Mouse (Mus musculus) layer of hippocampus, adult 11-12 months (tissue): ENCODE data around the gene Carhsp1.

Experiments
- DNase-seq: peaks from one replicate; pipeline ENCODE4 v3.0.0; 2022; ENCODE audit warnings: low spot score

The Carhsp1 gene

DNA sequence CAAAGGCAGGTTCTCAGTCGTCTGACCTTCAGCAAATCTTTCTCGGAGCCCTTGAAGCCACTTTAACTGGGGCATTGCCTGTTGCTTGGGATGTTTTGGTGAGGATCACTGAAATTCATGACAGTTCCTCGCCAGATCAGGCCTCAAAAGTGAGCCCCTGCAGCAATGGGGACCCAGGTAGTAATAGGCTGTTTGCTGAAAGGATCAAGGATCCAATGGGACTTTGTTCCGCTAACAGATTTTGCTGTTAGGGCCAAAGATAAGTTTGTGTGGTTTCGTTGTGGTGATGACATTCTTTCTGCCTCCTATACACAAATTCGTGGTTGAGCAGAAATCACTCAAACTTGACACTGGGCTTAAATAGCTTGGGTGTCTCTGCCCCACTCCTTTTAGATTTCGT is 33.8 kb downstream of the Carhsp1 start:
- no peak for DNase-seq

DNA sequence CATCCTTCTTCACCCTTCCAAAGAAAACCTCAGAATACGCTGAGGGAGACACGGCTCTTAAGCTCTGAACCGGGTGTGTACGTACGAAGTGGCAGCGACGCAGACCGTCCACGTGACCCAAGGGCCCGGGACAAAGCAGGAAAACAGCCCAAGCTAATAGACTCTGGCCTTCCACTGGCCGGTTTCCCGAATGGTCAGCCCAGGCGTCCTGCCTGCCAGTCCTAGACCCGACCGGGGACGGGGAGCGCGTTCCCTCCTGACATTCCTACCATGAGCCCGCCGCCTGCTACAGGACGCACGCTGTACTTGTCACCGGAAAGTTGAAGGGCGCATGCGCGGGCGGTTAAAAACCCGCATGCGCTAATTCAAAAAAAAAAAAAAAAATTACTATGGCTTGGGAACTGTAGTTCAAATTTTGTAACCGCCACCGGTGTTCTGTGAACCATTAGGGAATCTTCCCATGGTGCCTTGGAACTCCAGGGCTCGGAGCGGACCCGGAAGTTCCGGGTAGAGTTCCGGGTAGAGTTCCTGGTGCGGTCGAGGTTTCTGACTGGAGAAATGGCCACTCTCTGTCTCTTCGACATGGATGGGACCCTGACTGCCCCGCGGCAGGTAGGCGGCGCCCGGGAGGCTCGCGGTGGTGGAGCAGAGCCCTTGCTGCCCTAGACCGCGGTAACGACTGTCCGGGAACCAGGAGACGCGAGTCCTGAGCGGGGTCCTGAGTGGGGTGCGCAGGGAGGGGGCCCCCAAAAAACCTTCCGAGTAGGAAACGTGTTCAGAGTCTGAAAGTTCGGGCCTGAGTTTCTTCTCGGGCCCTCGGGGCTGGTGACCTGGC is 34.5 kb downstream of the Carhsp1 start, which contains the start of the genes Pmm2 and Tmem186:
Gene Pmm2 (plus strand): TSS at position 458 of the 835 bp plus-strand sequence.
Gene Tmem186 (minus strand): TSS at position 496 of the 835 bp plus-strand sequence.
- peak; percentile 82 for DNase-seq

GRCm38 (mm10) chr16:8636867-8637216 is 35.1 kb downstream of the Carhsp1 start:
- no peak for DNase-seq

GRCm38 (mm10) chr16:8631428-8631827 is 40.5 kb downstream of the Carhsp1 start:
- DNase-seq: no peak

GRCm38 (mm10) chr16:8630419-8630818 is 41.5 kb downstream of the Carhsp1 start:
- no peak for DNase-seq

GRCm38 (mm10) chr16:8620315-8621115 is 51.4 kb downstream of the Carhsp1 start:
- DNase-seq: no peak

- no peak for DNase-seq
Observed at GRCm38 (mm10) chr16:8619659-8620314, 52.2 kb downstream of the Carhsp1 start.

DNA sequence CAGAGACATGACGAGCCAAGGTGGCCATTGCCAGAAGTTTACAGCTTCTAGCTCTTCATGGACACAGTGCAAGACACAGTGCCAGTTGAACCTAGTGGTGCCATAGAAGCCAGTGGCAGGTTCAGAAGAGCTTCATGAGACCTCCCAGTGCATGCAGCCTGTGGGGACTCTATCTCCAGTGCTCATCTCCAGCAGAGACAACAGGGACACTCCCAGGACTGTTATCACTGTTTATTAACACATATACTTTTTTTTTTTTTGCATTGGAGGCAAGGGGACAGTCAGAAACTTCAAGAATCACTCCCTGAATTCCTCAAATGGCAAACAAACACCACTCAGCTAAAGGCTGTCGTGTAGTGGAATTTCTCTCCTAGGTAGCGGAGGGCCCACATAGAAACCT is 58.5 kb downstream of the Carhsp1 start:
- no peak for DNase-seq

- DNase-seq: no peak
Observed at GRCm38 (mm10) chr16:8613039-8613438, 58.9 kb downstream of the Carhsp1 start.

- DNase-seq: no peak
Observed at GRCm38 (mm10) chr16:8612214-8613005, 59.5 kb downstream of the Carhsp1 start.

GRCm38 (mm10) chr16:8610397-8610796 is 61.6 kb downstream of the Carhsp1 start:
- no peak for DNase-seq
